Mouse (Mus musculus): Measurements from ENCODE around the gene Rnf40. TPM values are rescaled to one million over a fixed set of nuclear protein-coding genes. Genes with fewer than 3 reads are reported as not detected.
A peak's percentile ranks its signal among the peaks of the same experiment; 100 is the strongest.

Rnf40 gene
- total and polyA plus RNA-seq, 3 experiments, result 49.5 to 75.1 TPM; not detected in 1

DNA sequence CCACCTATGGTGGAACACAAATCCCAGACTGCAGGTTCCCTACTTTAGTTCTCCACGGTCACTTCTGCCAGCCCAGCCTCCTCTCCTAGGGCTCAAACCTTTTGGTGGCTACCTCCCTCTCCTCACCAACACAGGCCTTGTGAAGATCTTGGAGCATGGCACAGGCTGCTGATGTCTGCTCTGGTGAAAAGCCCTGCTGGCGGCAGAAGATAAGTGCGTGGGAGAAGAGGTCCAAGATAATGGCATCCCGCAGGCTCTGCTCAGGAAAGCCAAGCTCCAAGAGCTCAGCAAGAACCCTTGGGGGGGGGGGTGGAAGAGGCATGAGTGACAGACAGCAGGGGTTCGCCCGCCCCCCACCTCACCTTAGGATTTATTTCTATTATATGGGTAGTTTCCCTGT lies 2.4 kb upstream of the Rnf40 start (continued):
- TF ChIP-seq MAFK (IDR thresholded peaks at IDR 0.05; ENCODE audit: borderline replicate concordance, low read depth, low read length), result no peak

GRCm38 (mm10) chr7:127587196-127587595 lies 1.4 kb upstream of the Rnf40 start:
- no peak for TF ChIP-seq CHD2 (IDR thresholded peaks at IDR 0.05; ENCODE audit: low read length)
- TF ChIP-seq GABPA (IDR thresholded peaks at IDR 0.05; ENCODE audit: low read depth, low read length), result no peak
- TF ChIP-seq HCFC1 (IDR thresholded peaks at IDR 0.05; ENCODE audit: low read depth, low read length), result no peak
- no peak for TF ChIP-seq GATA1 (IDR thresholded peaks at IDR 0.05; ENCODE audit: low read depth, low read length)
- TF ChIP-seq E2F4 (IDR thresholded peaks at IDR 0.05; ENCODE audit: borderline replicate concordance, low read depth, low read length), result no peak
- TF ChIP-seq TAL1 (IDR thresholded peaks at IDR 0.05; ENCODE audit: low read length), result no peak
- TF ChIP-seq POLR2AphosphoS5 (IDR thresholded peaks at IDR 0.05; ENCODE audit: borderline replicate concordance, low read depth, low read length), result no peak
- no peak for TF ChIP-seq MEF2A (IDR thresholded peaks at IDR 0.05; ENCODE audit: extremely low read depth, insufficient replicate concordance, low read depth, low read length, poor library complexity, severe bottlenecking)
- no peak for TF ChIP-seq ZKSCAN1 (IDR thresholded peaks at IDR 0.05; ENCODE audit: low read depth, low read length)
- no peak for TF ChIP-seq MYC (IDR thresholded peaks at IDR 0.05; ENCODE audit: low read depth, low read length)
- TF ChIP-seq TCF12 (IDR thresholded peaks at IDR 0.05; ENCODE audit: low read depth, low read length), result no peak
- no peak for TF ChIP-seq SMC3 (IDR thresholded peaks at IDR 0.05; ENCODE audit: low read depth, low read length)
- TF ChIP-seq MYB (IDR thresholded peaks at IDR 0.05; ENCODE audit: low read depth, low read length), result no peak
- no peak for TF ChIP-seq USF2 (IDR thresholded peaks at IDR 0.05; ENCODE audit: borderline replicate concordance in 1 of 2, insufficient read depth in 1 of 2, low read depth in 1 of 2, low read length in 2 of 2)
- TF ChIP-seq NRF1 (IDR thresholded peaks at IDR 0.05; ENCODE audit: insufficient read depth, low read depth, low read length, poor library complexity, severe bottlenecking), result no peak
- no peak for TF ChIP-seq ETS1 (IDR thresholded peaks at IDR 0.05; ENCODE audit: low read depth, low read length)
- no peak for TF ChIP-seq ELF1 (IDR thresholded peaks at IDR 0.05; ENCODE audit: low read depth, low read length)
- no peak for TF ChIP-seq MAZ (IDR thresholded peaks at IDR 0.05; ENCODE audit: low read depth, low read length)
- no peak for TF ChIP-seq UBTF (IDR thresholded peaks at IDR 0.05; ENCODE audit: borderline replicate concordance, insufficient read depth, low read depth, low read length)
- no peak for TF ChIP-seq NELFE (IDR thresholded peaks at IDR 0.05; ENCODE audit: low read depth, low read length)
- Histone ChIP-seq H3K9ac (ENCODE audit: control insufficient read depth, low read depth, low read length, poor library complexity, severe bottlenecking) (peak overlapping the region; percentile 59), H3K27ac (ENCODE audit: control insufficient read depth, low read depth, low read length) (no peak overlapping the region), H3K79me2 (ENCODE audit: control insufficient read depth, insufficient read depth, low read length, poor library complexity) (peaks cover 12% of the 10 kb centered on the region), H3K27me3 (ENCODE audit: control insufficient read depth in 1 of 2, insufficient read depth in 2 of 2, low read length in 2 of 2) (no peaks in the 10 kb centered on the region), H3K4me1 (ENCODE audit: control insufficient read depth in 1 of 2, insufficient read depth in 2 of 2, low read length in 2 of 2) (peaks cover 6 to 33% of the 10 kb centered on the region in 2 experiments; a peak in 3 of 4 replicates), H3K9me3 (replicated peaks; ENCODE audit: insufficient read depth, low read length) (no peaks in the 10 kb centered on the region), H3K4me3 (ENCODE audit: control insufficient read depth in 1 of 2, insufficient read depth in 1 of 2, low read depth in 2 of 2, low read length in 2 of 2) (peak overlapping the region in 1 of 2 experiments; percentile 59; a peak in 2 of 4 replicates), H3K36me3 (ENCODE audit: control insufficient read depth in 1 of 2, insufficient read depth in 2 of 2, low read length in 2 of 2) (peaks cover 1 to 30% of the 10 kb centered on the region in 2 experiments; a peak in 2 of 4 replicates)
- no peak for DNase-seq (ENCODE audit: low read depth, low spot score)
